Mouse (Mus musculus) liver, embryonic 16.5 days (tissue): ENCODE measurements around the gene Cldn24. TPM values are rescaled to one million over a fixed set of nuclear protein-coding genes. Genes with fewer than 3 reads are reported as not detected.

Experiments
- ATAC-seq: fragments of 200-750 bp; cut with Nextera tagmentation; 2 replicates; pipeline ENCODE4 v1.8.0; 2017; ENCODE audit warnings: low read depth, mild to moderate bottlenecking, moderate number of reproducible peaks, moderate library complexity
- H3K27ac ChIP-seq: fragments of 300-500 bp; sonication (generic); 2 replicates; pipeline ENCODE4 v1.5.1; 2014; ENCODE audit warnings: mild to moderate bottlenecking, low read length
- H3K27me3 ChIP-seq: fragments of 300-500 bp; sonication (generic); 2 replicates; pipeline ENCODE4 v1.6.1; 2014; ENCODE audit warnings: low read depth, low read length, mixed read lengths; ENCODE audit not compliant: control insufficient read depth, insufficient read depth
- H3K36me3 ChIP-seq: fragments of 300-500 bp; sonication (generic); 2 replicates; pipeline ENCODE4 v1.6.1; 2014; ENCODE audit warnings: mild to moderate bottlenecking; ENCODE audit not compliant: control insufficient read depth, insufficient read depth
- H3K4me1 ChIP-seq: fragments of 300-500 bp; sonication (generic); 2 replicates; pipeline ENCODE4 v1.6.1; 2014; ENCODE audit warnings: low read depth, low read length, mixed read lengths; ENCODE audit not compliant: control insufficient read depth
- H3K4me2 ChIP-seq: fragments of 300-500 bp; sonication (generic); 2 replicates; pipeline ENCODE4 v1.6.1; 2014; ENCODE audit warnings: low read depth, low read length, mixed read lengths
- H3K4me3 ChIP-seq: fragments of 300-500 bp; sonication (generic); 2 replicates; pipeline ENCODE4 v1.5.1; 2014; ENCODE audit warnings: low read depth, mild to moderate bottlenecking, low read length
- H3K9ac ChIP-seq: fragments of 300-500 bp; sonication (generic); 2 replicates; pipeline ENCODE4 v1.6.1; 2014; ENCODE audit warnings: low read depth, low read length
- H3K9me3 ChIP-seq: fragments of 300-500 bp; sonication (generic); replicated peaks from 2 replicates; pipeline ENCODE4 v1.6.1; 2016; ENCODE audit warnings: low read length; ENCODE audit not compliant: control insufficient read depth
- WGBS: fragments of 180-500 bp; shearing (Covaris S2); extraction: QIAGEN DNeasy Blood & Tissue Kit; methylation state at CpG from one replicate; pipeline ENCODE4 v1.1.7; 2014; ENCODE audit not compliant: insufficient replicate concordance; 5-methylcytosine and 5-hydroxymethylcytosine counted together
- polyA plus RNA-seq: library from polyadenylated mRNA; unstranded; fragments of >200 nt; fragmentation: Nextera tagmentation; extraction: Ambion mirVana; gene quantifications from 2 replicates; pipeline ENCODE4 v1.2.1, GENCODE M21; 2015

Cldn24 gene
- polyA plus RNA-seq = not detected in 2 replicates

GRCm38 (mm10) chr8:47821843-47822242 is at the start of gene Cldn24:
Gene Cldn24 (plus strand): TSS chr8:47822143.
- no peak for ATAC-seq
- Histone ChIP-seq H3K27ac (no peak within 1 kb of the TSS), H3K36me3 (no peaks in the 10 kb centered on the region), H3K4me2 (no peak within 1 kb of the TSS), H3K4me3 (no peak within 1 kb of the TSS), H3K27me3 (no peaks in the 10 kb centered on the region), H3K9me3 (no peaks in the 10 kb centered on the region), H3K9ac (no peak within 1 kb of the TSS), H3K4me1 (no peaks in the 10 kb centered on the region)
- WGBS = 68% methylated on average over 6 of the region's 6 CpGs

DNA sequence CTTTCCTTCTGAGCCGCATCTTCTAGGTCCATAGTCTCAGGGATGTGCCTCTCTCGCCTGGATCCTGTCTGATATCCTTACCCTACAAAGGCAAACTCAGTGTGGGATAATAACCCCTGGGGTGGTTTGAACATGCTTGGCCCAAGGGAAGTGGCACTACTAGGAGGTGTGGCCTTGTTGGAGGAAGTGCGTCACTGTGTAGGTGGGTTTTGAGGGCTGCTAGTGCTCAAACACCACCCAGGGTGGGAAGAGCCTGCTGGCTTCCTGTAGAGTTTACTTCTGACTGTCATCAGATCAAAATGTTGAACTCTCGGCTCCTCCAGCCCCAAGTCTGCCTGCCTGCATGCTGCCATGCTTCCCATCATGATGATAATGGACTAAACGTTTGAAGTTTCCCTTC is 49.0 kb upstream of the Cldn24 start:
- Histone ChIP-seq H3K27me3 (no peaks in the 10 kb centered on the region), H3K27ac (no peak overlapping the region), H3K9me3 (no peaks in the 10 kb centered on the region), H3K4me1 (no peaks in the 10 kb centered on the region), H3K36me3 (no peaks in the 10 kb centered on the region), H3K4me3 (no peak overlapping the region), H3K4me2 (no peak overlapping the region), H3K9ac (no peak overlapping the region)
- ATAC-seq = no peak
- WGBS = 52% methylated on average over 5 of the region's 5 CpGs

GRCm38 (mm10) chr8:47777415-47777814 is 44.5 kb upstream of the Cldn24 start:
- ATAC-seq = no peak
- H3K9me3 ChIP-seq = no peaks in the 10 kb centered on the region
- no peak overlapping the region for H3K4me3 ChIP-seq
- H3K9ac ChIP-seq = no peak overlapping the region
- no peaks in the 10 kb centered on the region for H3K27me3 ChIP-seq
- no peak overlapping the region for H3K27ac ChIP-seq
- no peak overlapping the region for H3K4me2 ChIP-seq
- no peaks in the 10 kb centered on the region for H3K4me1 ChIP-seq
- 73% methylated on average over 7 of the region's 7 CpGs for WGBS
- H3K36me3 ChIP-seq = no peaks in the 10 kb centered on the region

GRCm38 (mm10) chr8:47779589-47779988 is 42.4 kb upstream of the Cldn24 start:
- Histone ChIP-seq H3K36me3 (no peaks in the 10 kb centered on the region), H3K4me1 (no peaks in the 10 kb centered on the region), H3K4me2 (no peak overlapping the region), H3K4me3 (no peak overlapping the region), H3K27me3 (no peaks in the 10 kb centered on the region), H3K27ac (no peak overlapping the region), H3K9me3 (no peaks in the 10 kb centered on the region), H3K9ac (no peak overlapping the region)
- WGBS = 58% methylated on average over 6 of the region's 6 CpGs
- no peak for ATAC-seq

DNA sequence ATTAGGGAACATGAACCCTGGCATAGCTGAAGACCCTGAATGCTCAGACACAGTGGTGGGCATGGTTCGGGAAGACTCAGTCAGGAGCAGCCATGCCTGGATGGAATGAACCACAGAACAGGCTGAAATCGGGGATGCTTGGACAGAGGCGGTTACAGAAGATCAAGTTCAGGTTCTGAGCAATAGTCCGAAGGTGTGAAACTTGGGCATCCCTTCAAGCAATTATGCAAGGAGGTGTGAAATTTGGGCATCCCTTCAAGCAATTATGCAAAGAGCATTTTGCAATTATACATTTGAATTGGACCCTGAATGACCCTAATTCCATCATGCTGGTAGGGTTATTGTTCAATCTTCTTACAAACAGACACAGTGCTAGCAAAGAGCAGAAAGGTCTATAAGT is 40.1 kb upstream of the Cldn24 start:
- Histone ChIP-seq H3K36me3 (no peaks in the 10 kb centered on the region), H3K27ac (no peak overlapping the region), H3K4me3 (no peak overlapping the region), H3K4me1 (no peaks in the 10 kb centered on the region), H3K4me2 (no peak overlapping the region), H3K9me3 (no peaks in the 10 kb centered on the region), H3K27me3 (no peaks in the 10 kb centered on the region), H3K9ac (no peak overlapping the region)
- no peak for ATAC-seq
- WGBS = 53% methylated on average over 4 of the region's 4 CpGs

DNA sequence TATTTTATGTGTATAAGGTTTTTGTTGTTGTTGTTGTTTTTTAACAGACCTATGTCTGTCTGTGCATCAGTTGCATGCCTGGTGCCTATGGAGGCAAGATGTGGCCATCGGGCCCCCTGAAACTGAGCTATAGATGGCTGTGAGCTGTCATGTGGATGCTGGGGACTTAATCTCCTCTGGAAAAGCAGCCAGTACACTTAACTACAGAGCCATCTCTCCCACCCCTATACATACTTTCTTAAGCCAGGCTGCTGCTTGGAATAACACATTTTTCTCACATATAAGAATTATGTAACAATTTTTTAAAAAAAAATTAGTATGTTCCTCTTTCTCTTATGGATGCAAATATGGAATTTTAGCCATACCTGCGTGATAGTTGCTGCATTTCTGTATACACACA is 38.4 kb upstream of the Cldn24 start:
- H3K4me2 ChIP-seq = no peak overlapping the region
- 54% methylated on average over 2 of the region's 2 CpGs for WGBS
- no peak overlapping the region for H3K9ac ChIP-seq
- no peaks in the 10 kb centered on the region for H3K9me3 ChIP-seq
- no peak for ATAC-seq
- no peak overlapping the region for H3K4me3 ChIP-seq
- H3K27me3 ChIP-seq = no peaks in the 10 kb centered on the region
- H3K36me3 ChIP-seq = no peaks in the 10 kb centered on the region
- no peaks in the 10 kb centered on the region for H3K4me1 ChIP-seq
- no peak overlapping the region for H3K27ac ChIP-seq

DNA sequence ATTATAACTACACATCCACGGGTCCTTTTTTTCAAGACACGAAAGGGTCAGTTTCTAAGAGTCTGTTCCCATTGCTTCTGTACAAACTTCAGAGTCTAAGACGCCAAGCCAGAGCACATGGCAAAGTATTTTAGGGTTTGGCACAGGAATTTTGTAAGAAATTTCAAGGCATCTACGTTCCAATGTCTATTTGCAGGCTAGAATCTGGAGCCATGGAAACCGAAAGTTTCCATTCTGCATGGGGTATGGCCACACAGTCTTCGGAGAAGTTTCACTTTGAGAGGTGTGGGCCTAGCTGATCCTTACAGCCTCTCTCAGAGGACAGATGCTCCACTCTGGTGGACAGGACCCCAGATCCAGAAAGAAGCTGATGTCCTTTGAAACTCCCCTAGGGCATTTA is 38.0 kb upstream of the Cldn24 start:
- no peak for ATAC-seq
- Histone ChIP-seq H3K4me1 (no peaks in the 10 kb centered on the region), H3K36me3 (no peaks in the 10 kb centered on the region), H3K27me3 (no peaks in the 10 kb centered on the region), H3K27ac (no peak overlapping the region), H3K4me2 (no peak overlapping the region), H3K4me3 (no peak overlapping the region), H3K9ac (no peak overlapping the region), H3K9me3 (no peaks in the 10 kb centered on the region)
- 70% methylated on average over 6 of the region's 6 CpGs for WGBS

DNA sequence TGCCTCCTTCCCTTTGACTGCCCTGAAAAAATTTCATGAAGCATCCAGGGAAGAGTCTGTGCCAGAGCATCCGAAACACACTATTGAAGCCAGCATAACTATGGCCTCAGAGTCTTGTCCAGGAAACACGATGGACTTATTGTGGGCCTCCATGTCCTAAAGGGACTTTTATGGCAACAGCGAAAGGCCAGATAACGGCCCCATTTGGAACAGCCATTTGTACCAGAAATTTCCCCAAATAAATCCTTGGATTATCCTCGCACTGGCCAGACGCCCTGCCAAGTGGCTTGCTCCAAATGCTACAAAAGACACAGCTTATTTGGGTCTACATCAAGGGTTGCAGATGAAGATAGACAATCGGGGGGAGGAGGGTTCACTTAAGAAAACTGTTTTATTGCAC is 37.5 kb upstream of the Cldn24 start:
- Histone ChIP-seq H3K9me3 (no peaks in the 10 kb centered on the region), H3K27me3 (no peaks in the 10 kb centered on the region), H3K36me3 (no peaks in the 10 kb centered on the region), H3K4me3 (no peak overlapping the region), H3K4me1 (no peaks in the 10 kb centered on the region), H3K27ac (no peak overlapping the region), H3K4me2 (no peak overlapping the region), H3K9ac (no peak overlapping the region)
- 66% methylated on average over 7 of the region's 7 CpGs for whole genome bisulfite sequencing
- ATAC-seq = no peak

DNA sequence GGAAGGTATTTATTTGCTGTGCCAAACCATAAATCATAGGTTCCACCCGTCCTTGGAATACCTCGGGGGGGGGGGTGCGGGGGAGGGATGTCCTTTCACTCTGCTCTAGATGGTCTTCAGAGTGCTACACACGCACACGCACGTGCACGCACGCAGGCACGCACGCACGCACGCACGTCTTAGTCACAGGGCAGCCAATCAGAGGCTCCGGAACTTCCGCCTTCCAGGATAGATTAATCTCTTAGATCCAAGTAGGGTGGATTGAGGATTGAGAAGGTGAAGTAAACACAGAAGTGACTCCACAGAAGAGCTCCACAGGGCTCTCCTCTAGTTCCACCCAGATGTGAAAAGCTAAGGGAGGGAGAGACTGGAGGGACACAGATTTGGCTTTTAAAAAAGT is 35.6 kb upstream of the Cldn24 start:
- no peak overlapping the region for H3K27ac ChIP-seq
- H3K4me2 ChIP-seq = no peak overlapping the region
- H3K4me1 ChIP-seq = no peaks in the 10 kb centered on the region
- H3K9ac ChIP-seq = no peak overlapping the region
- no peak for ATAC-seq
- no peaks in the 10 kb centered on the region for H3K27me3 ChIP-seq
- no peak overlapping the region for H3K4me3 ChIP-seq
- H3K36me3 ChIP-seq = no peaks in the 10 kb centered on the region
- no peaks in the 10 kb centered on the region for H3K9me3 ChIP-seq
- 76% methylated on average over 15 of the region's 15 CpGs for WGBS

DNA sequence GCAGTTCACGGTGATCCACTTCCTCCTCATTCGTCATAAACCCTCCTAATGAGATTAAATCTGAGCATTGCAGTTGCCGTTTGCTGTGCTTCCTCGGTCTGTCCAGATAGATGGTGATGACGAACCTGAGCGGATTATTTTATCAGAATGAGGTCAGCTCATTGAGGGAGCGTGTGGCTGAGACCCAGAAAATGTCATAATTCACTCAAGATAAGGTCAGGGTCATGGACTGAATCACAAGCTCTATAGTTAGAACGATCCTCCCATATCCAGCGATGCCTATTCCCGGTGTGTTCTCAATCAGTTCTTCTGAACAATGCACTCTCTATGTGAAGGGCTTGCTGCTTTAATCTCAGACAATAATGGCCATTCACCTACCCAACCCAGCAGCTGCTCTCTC is 34.2 kb upstream of the Cldn24 start:
- ATAC-seq = no peak
- no peak overlapping the region for H3K4me2 ChIP-seq

More for the DNA sequence above, 34.2 kb upstream of the Cldn24 start:
- 43% methylated on average over 10 of the region's 10 CpGs for WGBS
- H3K4me1 ChIP-seq = no peaks in the 10 kb centered on the region
- no peak overlapping the region for H3K4me3 ChIP-seq
- no peaks in the 10 kb centered on the region for H3K9me3 ChIP-seq
- no peaks in the 10 kb centered on the region for H3K36me3 ChIP-seq
- no peak overlapping the region for H3K27ac ChIP-seq
- no peaks in the 10 kb centered on the region for H3K27me3 ChIP-seq
- no peak overlapping the region for H3K9ac ChIP-seq
